Mouse (Mus musculus) duodenum, adult 2 months (tissue): ENCODE results near the gene Tmem255a. TPM values are rescaled to one million over a fixed set of nuclear protein-coding genes. Genes with fewer than 3 reads are reported as not detected.

Source experiments
- polyA plus RNA-seq: library from polyadenylated mRNA; depleted of rRNA; stranded (reverse); fragments of >200 nt; gene quantifications from 2 replicates; pipeline ENCODE4 v1.2.3, GENCODE M21; 2012; ENCODE audit warnings: low replicate concordance; rRNA removed

The Tmem255a gene
- polyA plus RNA-seq = 0.11 and 0.12 TPM in 2 replicates

GRCm38 (mm10) chrX:38251851-38252571 lies at the start of gene Tmem255a:
Tmem255a (minus strand) TSS chrX:38252439.

GRCm38 (mm10) chrX:38189552-38190457 lies 62.4 kb downstream of the Tmem255a start, which contains the start of gene Zbtb33:
Zbtb33 (plus strand) TSS chrX:38189793.

Other genes starting within 250 kb of the Tmem255a start
- gene Btg1-ps1, start 233.6 kb downstream of the Tmem255a start, polyA plus RNA-seq = not detected in 2 replicates
- not detected in 2 replicates for gene Btg1-ps2, start 209.3 kb downstream of the Tmem255a start, polyA plus RNA-seq
- not detected in 2 replicates for gene Rhox10, start 186.0 kb downstream of the Tmem255a start, polyA plus RNA-seq
- not detected in 2 replicates for gene Rhox11, start 167.3 kb downstream of the Tmem255a start, polyA plus RNA-seq
- not detected in 2 replicates for gene Rhox12, start 141.5 kb downstream of the Tmem255a start, polyA plus RNA-seq
- gene Rhox13, start 131.2 kb downstream of the Tmem255a start, polyA plus RNA-seq = not detected in 2 replicates
- 0.41 and 0.42 TPM in 2 replicates for gene Zbtb33, start 62.6 kb downstream of the Tmem255a start, polyA plus RNA-seq
- gene Atp1b4, start 63.7 kb upstream of the Tmem255a start, polyA plus RNA-seq = not detected in 2 replicates
- 11.0 and 14.2 TPM in 2 replicates for gene Lamp2, start 204.0 kb upstream of the Tmem255a start, polyA plus RNA-seq